In the genomic region with DNA sequence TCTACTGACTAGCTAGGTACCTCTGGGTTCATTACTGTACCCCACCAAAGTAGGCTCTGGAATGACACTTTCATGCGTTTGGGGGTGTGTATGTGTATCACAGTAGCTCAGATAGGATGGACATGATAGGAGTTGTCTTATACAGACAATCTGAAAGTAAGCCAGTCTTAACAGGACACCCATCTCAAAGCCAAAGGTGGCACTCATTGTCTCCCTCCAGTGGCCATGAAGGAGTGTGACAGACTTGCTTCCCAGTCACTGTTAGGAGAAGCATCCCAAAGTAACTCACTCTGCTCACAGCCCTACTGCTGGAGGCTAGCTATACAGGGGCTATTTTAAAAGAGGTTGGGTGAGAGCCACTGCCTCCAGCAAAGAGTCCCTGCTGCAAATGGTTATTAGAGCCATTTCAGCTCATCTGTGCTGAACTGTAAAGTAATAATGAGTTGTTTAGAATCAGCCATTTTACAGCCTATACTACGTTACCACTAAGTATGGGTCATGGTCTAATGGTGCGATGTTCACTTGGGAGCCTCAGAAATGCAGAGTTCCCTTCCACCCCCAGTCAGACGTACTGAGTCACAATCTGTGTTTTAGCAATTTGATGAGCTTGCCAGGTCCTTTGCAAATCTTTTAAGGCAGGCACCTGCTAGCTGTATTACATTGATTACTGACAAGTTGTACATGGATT, we compare ENCODE assay signal across 8 mouse cellular contexts.
DNase-seq lines count a peak whose midpoint lies in the region; ATAC-seq and TF ChIP-seq lines count a peak whose summit lies in the region.

No protein-coding gene starts in this region.

- peaks cover 15 to 24% of the 10 kb centered on the region in 2 experiments for H3K4me1 ChIP-seq in ES-E14 (ENCODE audit: control insufficient read depth in 2 of 2, insufficient read depth in 2 of 2, low read length in 2 of 2, poor library complexity in 1 of 2)
- no peaks in the 10 kb centered on the region for H3K4me1 ChIP-seq in forebrain, postnatal 0 days (ENCODE audit: insufficient read depth)
- H3K4me1 ChIP-seq in kidney, adult 2 months (ENCODE audit: control insufficient read depth, insufficient read depth, low read length) = no peaks in the 10 kb centered on the region
- H3K4me1 ChIP-seq in neural tube, embryonic 13.5 days (replicated peaks) = peaks cover 55% of the 10 kb centered on the region

- peak; percentile 75 for DNase-seq in ES-E14 (ENCODE audit: low read depth, low spot score)
- DNase-seq in cerebellum, adult 11-12 months = peak; percentile 58
- DNase-seq in forebrain, postnatal 0 days = peak; percentile 57
- peak; percentile 63 for DNase-seq in kidney, adult 2 months
- DNase-seq in lung, adult 18-20 months = peak; percentile 9 to 14
- no peak for DNase-seq in right cerebral cortex, adult 2 months (ENCODE audit: low spot score in 2 of 2)

- no peaks in the 10 kb centered on the region for H3K79me2 ChIP-seq in C2C12 (ENCODE audit: control insufficient read depth, insufficient read depth)

- no peak overlapping the region for H3K4me2 ChIP-seq in forebrain, postnatal 0 days (ENCODE audit: low read depth)
- H3K4me2 ChIP-seq in neural tube, embryonic 13.5 days = no peak overlapping the region

- no peaks in the 10 kb centered on the region for H3K9me3 ChIP-seq in ES-E14 (ENCODE audit: control insufficient read depth, insufficient read depth, low read depth, low read length)
- H3K9me3 ChIP-seq in forebrain, postnatal 0 days (ENCODE audit: low read length) = no peaks in the 10 kb centered on the region
- no peaks in the 10 kb centered on the region for H3K9me3 ChIP-seq in neural tube, embryonic 13.5 days

- no peak overlapping the region for H3K9ac ChIP-seq in ES-E14 (ENCODE audit: insufficient read depth, low read depth, low read length, poor library complexity, severe bottlenecking)
- H3K9ac ChIP-seq in forebrain, postnatal 0 days = no peak overlapping the region
- H3K9ac ChIP-seq in neural tube, embryonic 13.5 days = no peak overlapping the region

- H3K36me3 ChIP-seq in C2C12 (ENCODE audit: control insufficient read depth, insufficient read depth) = no peaks in the 10 kb centered on the region
- H3K36me3 ChIP-seq in ES-E14 (ENCODE audit: control insufficient read depth, insufficient read depth, low read length, poor library complexity, severe bottlenecking) = no peaks in the 10 kb centered on the region
- no peaks in the 10 kb centered on the region for H3K36me3 ChIP-seq in forebrain, postnatal 0 days (ENCODE audit: insufficient read depth)
- no peaks in the 10 kb centered on the region for H3K36me3 ChIP-seq in kidney, adult 2 months (ENCODE audit: control insufficient read depth, insufficient read depth, low read length)
- H3K36me3 ChIP-seq in neural tube, embryonic 13.5 days = no peaks in the 10 kb centered on the region

- in situ Hi-C loops in ES-E14 (cut with MboI; ENCODE audit: low sequenced_read_pairs in 2 of 2, unreplicated experiment in 2 of 2) = no loop called here

- no peak overlapping the region for H3K27ac ChIP-seq in ES-E14 (ENCODE audit: insufficient read depth, low read depth, low read length, poor library complexity, severe bottlenecking)
- no peak overlapping the region for H3K27ac ChIP-seq in forebrain, postnatal 0 days (ENCODE audit: low read depth, low read length)
- H3K27ac ChIP-seq in kidney, adult 2 months (ENCODE audit: insufficient read depth, low read depth, low read length) = no peak overlapping the region
- peak overlapping the region; percentile 61 for H3K27ac ChIP-seq in neural tube, embryonic 13.5 days (replicated peaks)

- ATAC-seq in forebrain, postnatal 0 days = peak; percentile 64
- peak; percentile 68 for ATAC-seq in neural tube, embryonic 13.5 days (ENCODE audit: low read depth)

- H3K27me3 ChIP-seq in C2C12 (ENCODE audit: control insufficient read depth, insufficient read depth, insufficient read length) = no peaks in the 10 kb centered on the region
- H3K27me3 ChIP-seq in forebrain, postnatal 0 days (ENCODE audit: insufficient read depth, low read length) = no peaks in the 10 kb centered on the region
- no peaks in the 10 kb centered on the region for H3K27me3 ChIP-seq in kidney, adult 2 months (replicated peaks; ENCODE audit: control insufficient read depth, insufficient read depth, low read length)
- no peaks in the 10 kb centered on the region for H3K27me3 ChIP-seq in neural tube, embryonic 13.5 days

- no peak overlapping the region for H3ac ChIP-seq in C2C12 (ENCODE audit: control insufficient read depth, insufficient read length, low read depth)

- WGBS in forebrain, postnatal 0 days = 69% methylated on average over 4 of the region's 4 CpGs
- WGBS in kidney, adult 2 months = 74% methylated on average over 4 of the region's 4 CpGs
- 32% methylated on average over 4 of the region's 4 CpGs for WGBS in neural tube, embryonic 13.5 days

- H3K4me3 ChIP-seq in C2C12 (ENCODE audit: insufficient read depth, poor library complexity, severe bottlenecking) (no peak overlapping the region), ES-E14 (ENCODE audit: insufficient read depth in 1 of 2, low read depth in 1 of 2, low read length in 2 of 2, poor library complexity in 1 of 2, severe bottlenecking in 1 of 2) (no peak overlapping the region)
- no peak overlapping the region for H3K4me3 ChIP-seq in forebrain, postnatal 0 days (ENCODE audit: low read depth, low read length)
- no peak overlapping the region for H3K4me3 ChIP-seq in kidney, adult 2 months (ENCODE audit: insufficient read depth, low read depth, low read length)
- no peak overlapping the region for H3K4me3 ChIP-seq in neural tube, embryonic 13.5 days

- no peak for TF ChIP-seq POLR2A in kidney, adult 2 months (IDR thresholded peaks at IDR 0.05; ENCODE audit: low read depth, low read length)

- peaks cover 3% of the 10 kb centered on the region for H3K79me3 ChIP-seq in C2C12 (ENCODE audit: low read depth)

- TF ChIP-seq CTCF in C2C12 (IDR thresholded peaks at IDR 0.05; ENCODE audit: control insufficient read depth, insufficient read depth, insufficient read length) = peak; percentile 76
- peak; percentile 83 for TF ChIP-seq CTCF in forebrain, postnatal 0 days (IDR thresholded peaks at IDR 0.05; ENCODE audit: low read depth)
- TF ChIP-seq CTCF in kidney, adult 2 months (conservative IDR thresholded peaks at IDR 0.05; ENCODE audit: insufficient read depth, insufficient read length, low read depth, low read length) = peak; percentile 89

TF ChIP-seq in C2C12, 6 proteins besides CTCF, POLR2A, EP300 and RAD21:
- TF ChIP-seq FOSL1 (IDR thresholded peaks at IDR 0.05; ENCODE audit: insufficient read depth, low read length, poor library complexity, severe bottlenecking) = no peak
- TF ChIP-seq MYOD1 (IDR thresholded peaks at IDR 0.05; ENCODE audit: control insufficient read depth, insufficient read length, low read depth) = no peak
- no peak for TF ChIP-seq MYOG (IDR thresholded peaks at IDR 0.05; ENCODE audit: control insufficient read depth, extremely low read depth, insufficient read length)
- no peak for TF ChIP-seq USF1 (IDR thresholded peaks at IDR 0.05; ENCODE audit: low read depth)
- no peak for TF ChIP-seq MAX (IDR thresholded peaks at IDR 0.05)
- TF ChIP-seq CEBPB (IDR thresholded peaks at IDR 0.05; ENCODE audit: low read depth) = no peak

TF ChIP-seq in ES-E14, 5 proteins besides CTCF, POLR2A, EP300 and RAD21:
- no peak for TF ChIP-seq MAFK (IDR thresholded peaks at IDR 0.05; ENCODE audit: insufficient read depth, low read depth, low read length)
- TF ChIP-seq ZC3H11A (IDR thresholded peaks at IDR 0.05; ENCODE audit: borderline replicate concordance, low read depth, low read length) = peak; percentile 83

Comparison
In these comparisons a context has a peak if more than half of its experiments do, and no peak if none do; other contexts are left out.
1. DNase-seq: peak in ES-E14 (single experiment), cerebellum, adult 11-12 months (single experiment), forebrain, postnatal 0 days (single experiment), kidney, adult 2 months (single experiment) and lung, adult 18-20 months (2 of 2); none in right cerebral cortex, adult 2 months (0 of 2).
2. Peak in every context shown above with its lines, with median percentiles within 50 percentile points of each other: CTCF ChIP-seq.